Mouse (Mus musculus) olfactory bulb, adult 2 months (tissue): ENCODE measurements around the gene P4ha1. TPM values are rescaled to one million over a fixed set of nuclear protein-coding genes. Genes with fewer than 3 reads are reported as not detected.
"Not testable (repeated sequence)": the region's sequence is repeated elsewhere in the genome, so short reads cannot be mapped to it uniquely, and the experiment has no call there.

Experiments used
- H3K27ac ChIP-seq: fragments of 200-500 bp; 2 replicates; pipeline ENCODE4 v1.5.1; 2012; ENCODE audit warnings: low read depth, low read length; ENCODE audit not compliant: insufficient read depth
- H3K4me1 ChIP-seq: fragments of 200-500 bp; 2 replicates; pipeline ENCODE4 v1.6.1; 2012; ENCODE audit warnings: low read length; ENCODE audit not compliant: control insufficient read depth, insufficient read depth
- H3K4me3 ChIP-seq: fragments of 200-500 bp; 2 replicates; pipeline ENCODE4 v1.5.1; 2012; ENCODE audit warnings: mild to moderate bottlenecking, low read depth, low read length, moderate library complexity; ENCODE audit not compliant: insufficient read depth
- CTCF ChIP-seq: fragments of 200-500 bp; IDR thresholded peaks from 2 replicates; pipeline ENCODE4 v1.5.1; 2012; ENCODE audit warnings: low read depth, mild to moderate bottlenecking, low read length, moderate library complexity; ENCODE audit not compliant: insufficient read depth
- POLR2A ChIP-seq: fragments of 200-500 bp; IDR thresholded peaks from 2 replicates; pipeline ENCODE4 v1.6.1; 2012; ENCODE audit warnings: mild to moderate bottlenecking, low read depth, low read length, moderate library complexity; ENCODE audit not compliant: insufficient read depth
- WGBS: fragments of 180-500 bp; shearing (Covaris S2); methylation state at CpG from one replicate; pipeline ENCODE4 v1.1.7; 2018; 5-methylcytosine and 5-hydroxymethylcytosine counted together
- polyA plus RNA-seq: library from polyadenylated mRNA; stranded (reverse); fragments of >200 nt; gene quantifications from 2 replicates; pipeline ENCODE4 v1.2.4, GENCODE M21; 2012; ENCODE audit warnings: low replicate concordance; ENCODE audit not compliant: missing spikeins, insufficient read depth, insufficient read length

Gene P4ha1
- polyA plus RNA-seq, 1 experiment: not detected

- Histone ChIP-seq H3K27ac (no peak overlapping the region), H3K4me3 (no peak overlapping the region), H3K4me1 (no peaks in the 10 kb centered on the region)
- 45% methylated on average over 3 of the region's 3 CpGs for WGBS
- no peak for TF ChIP-seq POLR2A
- TF ChIP-seq CTCF: no peak
Measured at GRCm38 (mm10) chr10:59379927-59380326, 56.8 kb downstream of the P4ha1 start.

DNA sequence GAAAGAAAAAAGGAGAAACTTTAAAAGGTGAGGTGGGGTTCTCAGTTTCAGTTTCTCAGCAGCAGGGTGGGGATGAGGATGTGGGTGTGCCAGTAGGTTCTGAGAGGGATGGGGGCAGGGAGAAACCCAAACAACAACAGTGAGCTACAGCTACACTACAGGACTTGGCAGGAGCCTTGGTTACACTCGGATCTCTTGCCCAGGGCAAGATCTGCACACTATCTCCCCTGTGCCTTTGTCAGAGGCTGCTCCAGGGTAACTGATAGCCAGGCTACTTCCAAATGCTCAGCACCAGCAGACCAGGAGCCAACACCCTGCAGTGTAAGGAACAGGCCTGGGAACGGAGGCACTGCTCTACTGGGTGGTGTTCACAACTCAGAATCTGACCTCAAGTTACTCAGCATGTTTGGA, 57.3 kb downstream of the P4ha1 start:
- 76% methylated on average over 2 of the region's 2 CpGs for WGBS
- no peak for TF ChIP-seq POLR2A
- TF ChIP-seq CTCF: no peak
- Histone ChIP-seq H3K4me1 (no peaks in the 10 kb centered on the region), H3K4me3 (no peak overlapping the region), H3K27ac (no peak overlapping the region)

DNA sequence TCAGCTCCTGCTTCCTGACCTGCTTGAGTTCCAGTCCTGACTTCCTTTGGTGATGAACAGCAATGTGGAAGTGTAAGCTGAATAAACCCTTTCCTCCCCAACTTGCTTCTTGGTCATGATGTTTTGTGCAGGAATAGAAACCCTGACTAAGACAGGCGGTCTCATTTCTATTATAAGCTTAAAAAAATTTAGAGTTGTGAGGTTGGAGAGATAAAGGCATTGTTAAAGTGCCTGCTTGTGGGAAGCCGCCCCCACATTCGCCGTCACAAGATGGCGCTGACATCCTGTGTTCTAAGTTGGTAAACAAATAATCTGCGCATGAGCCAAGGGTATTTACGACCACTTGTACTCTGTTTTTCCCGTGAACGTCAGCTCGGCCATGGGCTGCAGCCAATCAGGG, 58.5 kb downstream of the P4ha1 start:
- WGBS: 78% methylated on average over 7 of the region's 10 CpGs
- H3K27ac ChIP-seq, H3K4me3 ChIP-seq, H3K4me1 ChIP-seq: not testable (repeated sequence)

DNA sequence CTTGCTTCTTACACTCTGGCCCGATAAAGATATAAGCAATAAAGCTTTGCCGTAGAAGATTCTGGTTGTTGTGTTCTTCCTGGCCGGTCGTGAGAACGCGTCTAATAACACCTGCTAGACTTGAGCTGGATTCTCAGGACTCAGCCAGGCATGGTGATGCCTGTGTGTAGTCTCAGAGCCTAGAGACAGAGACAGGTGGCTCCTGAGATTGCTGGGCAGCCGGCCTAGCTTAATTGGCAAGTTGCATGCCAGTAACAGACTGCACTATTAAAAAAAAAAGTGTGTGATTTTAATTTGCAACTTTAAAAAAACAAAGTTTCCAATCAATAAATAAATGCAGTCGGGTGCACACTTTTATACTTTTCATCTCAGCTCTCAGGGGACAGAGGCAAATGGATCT, 63.9 kb downstream of the P4ha1 start:
- 64% methylated on average over 8 of the region's 8 CpGs for WGBS
- TF ChIP-seq POLR2A (no peak), CTCF (no peak)
- Histone ChIP-seq H3K27ac (no peak overlapping the region), H3K4me1 (no peaks in the 10 kb centered on the region), H3K4me3 (no peak overlapping the region)

- TF ChIP-seq CTCF (no peak), POLR2A (no peak)
- H3K4me3 ChIP-seq: no peak overlapping the region
- no peaks in the 10 kb centered on the region for H3K4me1 ChIP-seq
- no peak overlapping the region for H3K27ac ChIP-seq
- 85% methylated on average over 3 of the region's 3 CpGs for WGBS
Measured at GRCm38 (mm10) chr10:59389652-59390051, 66.6 kb downstream of the P4ha1 start.

- H3K4me1 ChIP-seq: no peaks in the 10 kb centered on the region
- H3K27ac ChIP-seq: no peak overlapping the region
- H3K4me3 ChIP-seq: no peak overlapping the region
- TF ChIP-seq CTCF (no peak), POLR2A (no peak)
- 81% methylated on average over 4 of the region's 4 CpGs for WGBS
Measured at GRCm38 (mm10) chr10:59391907-59392306, 68.8 kb downstream of the P4ha1 start.

DNA sequence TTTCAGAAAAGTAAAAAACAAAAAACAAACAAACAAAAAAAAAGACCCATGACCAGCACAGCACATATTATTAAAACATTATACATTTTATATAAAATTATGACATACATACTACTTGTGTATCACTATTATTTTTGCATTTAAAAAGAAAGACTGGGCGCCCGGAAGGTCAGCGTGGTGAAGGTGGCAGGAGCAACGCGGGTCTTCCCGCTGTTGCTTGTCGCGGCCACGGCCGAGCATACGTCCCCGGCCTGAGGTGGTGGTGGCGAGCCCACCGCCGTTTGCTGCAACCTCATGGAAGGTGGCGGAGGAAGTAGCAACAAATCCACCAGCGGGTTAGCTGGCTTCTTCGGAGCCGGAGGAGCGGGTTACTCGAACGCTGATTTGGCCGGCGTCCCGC, 72.4 kb downstream of the P4ha1 start, which contains the start of gene Gm10273:
Gene Gm10273, plus strand, starts transcription at position 172 of the 400 bp plus-strand sequence.
- not testable (repeated sequence) for H3K4me3 ChIP-seq, H3K27ac ChIP-seq, H3K4me1 ChIP-seq
- 97% methylated on average over 11 of the region's 25 CpGs for WGBS

DNA sequence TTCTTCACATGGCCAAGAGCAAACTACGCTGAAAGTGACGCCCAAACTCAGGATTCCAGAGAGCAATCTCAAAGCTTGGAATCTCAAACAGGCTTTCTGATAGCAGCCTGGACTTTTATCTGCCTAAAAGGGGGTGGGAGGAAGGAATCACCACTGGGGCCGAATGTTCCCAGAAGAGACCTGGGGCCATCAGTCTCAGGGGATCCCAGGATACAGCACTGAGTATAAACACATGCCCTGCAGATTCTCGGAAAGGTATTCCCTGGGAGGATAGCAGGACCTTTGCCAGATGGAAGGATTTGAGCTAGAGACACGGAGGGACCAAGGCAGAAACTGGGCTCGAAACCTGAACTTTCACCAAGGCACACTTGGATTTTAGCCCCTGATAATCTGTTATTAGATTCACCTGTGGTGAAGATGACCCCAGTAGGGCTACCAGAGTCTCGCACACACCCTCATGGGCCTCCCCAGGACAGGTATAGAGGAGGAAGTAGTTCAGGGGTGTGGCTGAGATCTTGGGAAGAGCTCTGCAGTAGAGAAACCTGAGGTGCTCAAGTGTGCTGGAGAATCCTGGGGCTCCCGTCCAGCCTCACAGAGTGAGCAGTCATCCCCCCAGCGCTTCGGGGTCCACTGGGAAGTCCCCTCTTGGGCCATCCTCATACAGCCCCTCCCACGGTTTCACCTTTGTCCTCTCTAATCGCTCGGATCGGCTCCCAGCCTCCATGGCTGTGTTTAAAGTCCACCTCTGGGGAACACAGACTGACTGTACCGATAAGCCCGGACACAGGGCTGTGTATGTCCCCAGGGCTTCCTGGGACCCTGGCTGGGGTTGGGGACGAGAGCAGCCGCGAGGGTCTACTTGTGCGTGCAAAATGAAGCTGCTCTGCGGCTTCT, 80.0 kb downstream of the P4ha1 start, which contains the start of gene Pla2g12b:
Gene Pla2g12b, plus strand, starts transcription at position 762 of the 894 bp plus-strand sequence.
- 81% methylated on average over 21 of the region's 21 CpGs for WGBS
- TF ChIP-seq POLR2A (no peak), CTCF (no peak)
- H3K4me1 ChIP-seq: no peaks in the 10 kb centered on the region
- no peak within 1 kb of the TSS for H3K4me3 ChIP-seq
- no peak within 1 kb of the TSS for H3K27ac ChIP-seq

DNA sequence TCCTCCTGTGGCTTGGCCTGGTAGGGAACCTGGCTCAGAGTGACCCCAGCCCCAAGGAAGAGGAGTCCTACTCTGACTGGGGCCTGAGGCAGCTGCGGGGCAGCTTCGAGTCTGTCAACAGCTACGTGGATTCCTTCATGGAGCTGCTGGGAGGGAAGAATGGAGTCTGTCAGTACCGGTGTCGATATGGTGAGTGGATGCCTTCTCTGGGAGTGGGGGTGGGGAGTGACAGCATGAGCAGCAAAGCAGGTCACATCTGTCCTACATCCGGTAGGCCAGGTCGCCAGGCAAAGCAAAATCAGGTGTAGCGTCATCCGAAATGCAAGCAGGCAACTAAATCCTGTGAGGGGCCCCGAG, 80.7 kb downstream of the P4ha1 start:
- TF ChIP-seq POLR2A: no peak
- no peak for TF ChIP-seq CTCF
- Histone ChIP-seq H3K4me3 (no peak overlapping the region), H3K4me1 (no peaks in the 10 kb centered on the region), H3K27ac (no peak overlapping the region)
- 84% methylated on average over 10 of the region's 10 CpGs for WGBS
